Mouse (Mus musculus): ENCODE data around the gene Trappc6a. TPM values are rescaled to one million over a fixed set of nuclear protein-coding genes. Genes with fewer than 3 reads are reported as not detected.
A peak's percentile ranks its signal among the peaks of the same experiment; 100 is the strongest.

Trappc6a gene
- polyA plus RNA-seq, 1 experiment from 2014 or later: 108 TPM

GRCm38 (mm10) chr7:19557982-19558900 is 50.0 kb downstream of the Trappc6a start:
- no peak overlapping the region for H3K4me3 ChIP-seq (ENCODE audit: low read depth, low read length)
- 91% methylated on average over 6 of the region's 6 CpGs for WGBS
- H3K9ac ChIP-seq (ENCODE audit: low read depth, low read length): no peak overlapping the region; the same call in 1 of the 2 replicates
- H3K4me2 ChIP-seq: peak overlapping the region; percentile 16; the same call in 1 of the 2 replicates
- ATAC-seq (replicated peaks; ENCODE audit: low FRiP score): no peak
- H3K4me1 ChIP-seq (replicated peaks; ENCODE audit: control insufficient read depth, insufficient read depth, low read length): peaks cover 29% of the 10 kb centered on the region
- no peak for DNase-seq (ENCODE audit: low spot score)
- no peaks in the 10 kb centered on the region for H3K9me3 ChIP-seq (ENCODE audit: control insufficient read depth, low read length)
- no peak overlapping the region for H3K27ac ChIP-seq (ENCODE audit: low read depth, low read length)
- no peaks in the 10 kb centered on the region for H3K27me3 ChIP-seq (replicated peaks; ENCODE audit: control insufficient read depth, insufficient read depth, low read length)
- H3K36me3 ChIP-seq (ENCODE audit: control insufficient read depth, insufficient read depth, low read length): peaks cover 14% of the 10 kb centered on the region

- no peaks in the 10 kb centered on the region for H3K9me3 ChIP-seq (ENCODE audit: control insufficient read depth, low read length)
- no peak for ATAC-seq (replicated peaks; ENCODE audit: low FRiP score)
- H3K36me3 ChIP-seq (ENCODE audit: control insufficient read depth, insufficient read depth, low read length): peaks cover 7% of the 10 kb centered on the region
- H3K4me2 ChIP-seq: peak overlapping the region; percentile 16
- H3K4me3 ChIP-seq (ENCODE audit: low read depth, low read length): no peak overlapping the region
- H3K27ac ChIP-seq (ENCODE audit: low read depth, low read length): no peak overlapping the region
- 36% methylated on average over 2 of the region's 2 CpGs for WGBS
- no peaks in the 10 kb centered on the region for H3K27me3 ChIP-seq (replicated peaks; ENCODE audit: control insufficient read depth, insufficient read depth, low read length)
- no peak for DNase-seq (ENCODE audit: low spot score)
- no peak overlapping the region; the same call in 1 of the 2 replicates for H3K9ac ChIP-seq (ENCODE audit: low read depth, low read length)
- H3K4me1 ChIP-seq (replicated peaks; ENCODE audit: control insufficient read depth, insufficient read depth, low read length): peaks cover 37% of the 10 kb centered on the region
Observed at GRCm38 (mm10) chr7:19558965-19559364, 50.8 kb downstream of the Trappc6a start.

- WGBS: 17% methylated on average over 11 of the region's 11 CpGs
- no peak for DNase-seq (ENCODE audit: low spot score)
Observed at GRCm38 (mm10) chr7:19560491-19561260, 52.5 kb downstream of the Trappc6a start.

GRCm38 (mm10) chr7:19561431-19561764 is 53.2 kb downstream of the Trappc6a start:
- H3K27me3 ChIP-seq (replicated peaks; ENCODE audit: control insufficient read depth, insufficient read depth, low read length): no peaks in the 10 kb centered on the region
- H3K4me3 ChIP-seq (ENCODE audit: low read depth, low read length): peak overlapping the region; percentile 99
- peak overlapping the region; percentile 98 for H3K4me2 ChIP-seq
- no peak for ATAC-seq (replicated peaks; ENCODE audit: low FRiP score)
- peak overlapping the region; percentile 90 for H3K27ac ChIP-seq (ENCODE audit: low read depth, low read length)
- H3K4me1 ChIP-seq (replicated peaks; ENCODE audit: control insufficient read depth, insufficient read depth, low read length): peaks cover 42% of the 10 kb centered on the region
- H3K9me3 ChIP-seq (ENCODE audit: control insufficient read depth, low read length): no peaks in the 10 kb centered on the region; the same call in 1 of the 2 replicates
- WGBS: under 1% methylated on average over 11 of the region's 11 CpGs
- H3K9ac ChIP-seq (ENCODE audit: low read depth, low read length): peak overlapping the region; percentile 94
- DNase-seq (ENCODE audit: low spot score): no peak
- peaks cover 23% of the 10 kb centered on the region for H3K36me3 ChIP-seq (ENCODE audit: control insufficient read depth, insufficient read depth, low read length)

More at GRCm38 (mm10) chr7:19560491-19561260, 52.5 kb downstream of the Trappc6a start:
- Histone ChIP-seq H3K9me3 (ENCODE audit: control insufficient read depth, low read length) (no peaks in the 10 kb centered on the region; the same call in 1 of the 2 replicates), H3K4me2 (peak overlapping the region; percentile 98), H3K36me3 (ENCODE audit: control insufficient read depth, insufficient read depth, low read length) (peaks cover 21% of the 10 kb centered on the region), H3K9ac (ENCODE audit: low read depth, low read length) (peak overlapping the region; percentile 94), H3K4me1 (replicated peaks; ENCODE audit: control insufficient read depth, insufficient read depth, low read length) (peaks cover 42% of the 10 kb centered on the region), H3K27me3 (replicated peaks; ENCODE audit: control insufficient read depth, insufficient read depth, low read length) (no peaks in the 10 kb centered on the region), H3K4me3 (ENCODE audit: low read depth, low read length) (peak overlapping the region; percentile 99), H3K27ac (ENCODE audit: low read depth, low read length) (peak overlapping the region; percentile 90; the same call in 1 of the 2 replicates)
- no peak for ATAC-seq (replicated peaks; ENCODE audit: low FRiP score)

GRCm38 (mm10) chr7:19561765-19562642 is 53.8 kb downstream of the Trappc6a start:
- peak overlapping the region; percentile 99 for H3K4me3 ChIP-seq (ENCODE audit: low read depth, low read length)
- peaks cover 42% of the 10 kb centered on the region for H3K4me1 ChIP-seq (replicated peaks; ENCODE audit: control insufficient read depth, insufficient read depth, low read length)
- peak overlapping the region; percentile 90 for H3K27ac ChIP-seq (ENCODE audit: low read depth, low read length)
- peak; percentile 77 for ATAC-seq (replicated peaks; ENCODE audit: low FRiP score)
- peak overlapping the region; percentile 94 for H3K9ac ChIP-seq (ENCODE audit: low read depth, low read length)
- peak overlapping the region; percentile 98 for H3K4me2 ChIP-seq
- no peaks in the 10 kb centered on the region; the same call in 1 of the 2 replicates for H3K9me3 ChIP-seq (ENCODE audit: control insufficient read depth, low read length)
- peak; percentile 94 for DNase-seq (ENCODE audit: low spot score)
- no peaks in the 10 kb centered on the region for H3K27me3 ChIP-seq (replicated peaks; ENCODE audit: control insufficient read depth, insufficient read depth, low read length)
- under 1% methylated on average over 102 of the region's 102 CpGs for WGBS
- H3K36me3 ChIP-seq (ENCODE audit: control insufficient read depth, insufficient read depth, low read length): peaks cover 25% of the 10 kb centered on the region

GRCm38 (mm10) chr7:19562643-19563410 is 54.6 kb downstream of the Trappc6a start, which contains the start of gene Ppp1r37:
Gene Ppp1r37 (minus strand): TSS chr7:19563076.
- DNase-seq (ENCODE audit: low spot score): no peak
- Histone ChIP-seq H3K9ac (ENCODE audit: low read depth, low read length) (peak within 1 kb of the TSS; percentile 94), H3K9me3 (ENCODE audit: control insufficient read depth, low read length) (no peaks in the 10 kb centered on the region; the same call in 1 of the 2 replicates), H3K27ac (ENCODE audit: low read depth, low read length) (peak within 1 kb of the TSS; percentile 90), H3K27me3 (replicated peaks; ENCODE audit: control insufficient read depth, insufficient read depth, low read length) (no peaks in the 10 kb centered on the region), H3K4me2 (peak within 1 kb of the TSS; percentile 98), H3K36me3 (ENCODE audit: control insufficient read depth, insufficient read depth, low read length) (peaks cover 26% of the 10 kb centered on the region), H3K4me1 (replicated peaks; ENCODE audit: control insufficient read depth, insufficient read depth, low read length) (peaks cover 42% of the 10 kb centered on the region), H3K4me3 (ENCODE audit: low read depth, low read length) (peak within 1 kb of the TSS; percentile 99)
- no peak for ATAC-seq (replicated peaks; ENCODE audit: low FRiP score)
- 5% methylated on average over 19 of the region's 19 CpGs for WGBS

GRCm38 (mm10) chr7:19563884-19564283 is 55.7 kb downstream of the Trappc6a start:
- Histone ChIP-seq H3K9ac (ENCODE audit: low read depth, low read length) (peak overlapping the region; percentile 94; the same call in 1 of the 2 replicates), H3K27ac (ENCODE audit: low read depth, low read length) (peak overlapping the region; percentile 90), H3K36me3 (ENCODE audit: control insufficient read depth, insufficient read depth, low read length) (peaks cover 25% of the 10 kb centered on the region), H3K27me3 (replicated peaks; ENCODE audit: control insufficient read depth, insufficient read depth, low read length) (no peaks in the 10 kb centered on the region), H3K4me3 (ENCODE audit: low read depth, low read length) (peak overlapping the region; percentile 99; the same call in 1 of the 2 replicates), H3K4me1 (replicated peaks; ENCODE audit: control insufficient read depth, insufficient read depth, low read length) (peaks cover 37% of the 10 kb centered on the region), H3K9me3 (ENCODE audit: control insufficient read depth, low read length) (no peaks in the 10 kb centered on the region; the same call in 1 of the 2 replicates), H3K4me2 (peak overlapping the region; percentile 98)
- WGBS: 43% methylated on average over 3 of the region's 3 CpGs
- DNase-seq (ENCODE audit: low spot score) (no peak), ATAC-seq (replicated peaks; ENCODE audit: low FRiP score) (peak; percentile 81)

All from liver, embryonic 11.5 days (tissue).